Mouse (Mus musculus) midbrain, embryonic 14.5 days (tissue): ENCODE measurements at regions not wholly inside any gene's neighbourhood (a gene's known extent, or its start where the extent isn't known, plus 50 kb on each side); places are given as distances from the start of the nearest gene placed in this dataset.
A peak's percentile ranks its signal among the peaks of the same experiment; 100 is the strongest.

Experiments used
- ATAC-seq: fragments of 200-750 bp; cut with Nextera tagmentation; 2 replicates; pipeline ENCODE4 v1.8.0; 2017; ENCODE audit warnings: moderate number of reproducible peaks, moderate library complexity; ENCODE audit not compliant: low FRiP score, low TSS enrichment
- DNase-seq: peaks from one replicate; pipeline ENCODE4 v3.0.0-alpha.2; 2015
- H3K27ac ChIP-seq: fragments of 300-500 bp; sonication (generic); replicated peaks from 2 replicates; pipeline ENCODE4 v1.5.1; 2014; ENCODE audit warnings: mild to moderate bottlenecking, low read depth, low read length, moderate library complexity
- H3K27me3 ChIP-seq: fragments of 300-500 bp; sonication (generic); 2 replicates; pipeline ENCODE4 v1.6.1; 2014; ENCODE audit warnings: low read length, control low read depth, mixed read lengths; ENCODE audit not compliant: control insufficient read depth, insufficient read depth
- H3K36me3 ChIP-seq: fragments of 300-500 bp; sonication (generic); 2 replicates; pipeline ENCODE4 v1.6.1; 2014; ENCODE audit warnings: low read length, control low read depth; ENCODE audit not compliant: control insufficient read depth, insufficient read depth
- H3K4me1 ChIP-seq: fragments of 300-500 bp; sonication (generic); 2 replicates; pipeline ENCODE4 v1.6.1; 2014; ENCODE audit warnings: mild to moderate bottlenecking, antibody characterized with exemption, low read length, control low read depth; ENCODE audit not compliant: control insufficient read depth, insufficient read depth
- H3K4me2 ChIP-seq: fragments of 300-500 bp; sonication (generic); 2 replicates; pipeline ENCODE4 v1.6.1; 2014; ENCODE audit warnings: mild to moderate bottlenecking, low read length, moderate library complexity
- H3K4me3 ChIP-seq: fragments of 300-500 bp; sonication (generic); replicated peaks from 2 replicates; pipeline ENCODE4 v1.5.1; 2014; ENCODE audit warnings: low read depth, low read length
- H3K9ac ChIP-seq: fragments of 300-500 bp; sonication (generic); replicated peaks from 2 replicates; pipeline ENCODE4 v1.6.1; 2014; ENCODE audit warnings: mild to moderate bottlenecking, low read length, moderate library complexity
- H3K9me3 ChIP-seq: fragments of 300-500 bp; sonication (generic); 2 replicates; pipeline ENCODE4 v1.6.1; 2016; ENCODE audit warnings: low read length, control low read depth, mixed read lengths; ENCODE audit not compliant: control insufficient read depth
- WGBS: fragments of 180-500 bp; shearing (Covaris S2); extraction: QIAGEN DNeasy Blood & Tissue Kit; methylation state at CpG from one replicate; pipeline ENCODE4 v1.1.7; 2014; 5-methylcytosine and 5-hydroxymethylcytosine counted together

GRCm38 (mm10) chr15:67021391-67021790, 520.7 kb upstream of the Lrrc6 start:
- Histone ChIP-seq H3K4me2 (no peak overlapping the region), H3K27ac (no peak overlapping the region), H3K27me3 (no peaks in the 10 kb centered on the region), H3K36me3 (no peaks in the 10 kb centered on the region), H3K9ac (no peak overlapping the region), H3K4me1 (no peaks in the 10 kb centered on the region), H3K4me3 (no peak overlapping the region), H3K9me3 (no peaks in the 10 kb centered on the region)
- WGBS: 82% methylated on average over 5 of the region's 5 CpGs
- DNase-seq (no peak), ATAC-seq (no peak)

- Histone ChIP-seq H3K4me2 (no peak overlapping the region), H3K36me3 (no peaks in the 10 kb centered on the region), H3K4me3 (no peak overlapping the region), H3K27ac (no peak overlapping the region), H3K9ac (no peak overlapping the region), H3K27me3 (no peaks in the 10 kb centered on the region), H3K9me3 (no peaks in the 10 kb centered on the region), H3K4me1 (no peaks in the 10 kb centered on the region)
- DNase-seq: no peak
- 74% methylated on average over 1 of the region's 1 CpGs for WGBS
- ATAC-seq: no peak
Observed at GRCm38 (mm10) chr15:67019891-67020290, 519.2 kb upstream of the Lrrc6 start.

- peak; percentile 5 for DNase-seq
Observed at GRCm38 (mm10) chr15:67019194-67019661, 518.5 kb upstream of the Lrrc6 start.

More at GRCm38 (mm10) chr15:67019194-67019661, 518.5 kb upstream of the Lrrc6 start:
- no peak overlapping the region for H3K4me3 ChIP-seq
- H3K4me1 ChIP-seq: no peaks in the 10 kb centered on the region
- H3K27ac ChIP-seq: no peak overlapping the region
- no peak overlapping the region for H3K4me2 ChIP-seq
- no peaks in the 10 kb centered on the region for H3K27me3 ChIP-seq
- ATAC-seq: 0 out of 2 replicates have a peak, but pooled peaks have one; percentile 41
- H3K9me3 ChIP-seq: no peaks in the 10 kb centered on the region
- WGBS: 46% methylated on average over 6 of the region's 6 CpGs
- H3K9ac ChIP-seq: no peak overlapping the region
- H3K36me3 ChIP-seq: no peaks in the 10 kb centered on the region
